Mouse (Mus musculus): ENCODE measurements at regions not wholly inside any gene's neighbourhood (a gene's known extent, or its start where the extent isn't known, plus 50 kb on each side); places are given as distances from the start of the nearest gene placed in this dataset.

DNA sequence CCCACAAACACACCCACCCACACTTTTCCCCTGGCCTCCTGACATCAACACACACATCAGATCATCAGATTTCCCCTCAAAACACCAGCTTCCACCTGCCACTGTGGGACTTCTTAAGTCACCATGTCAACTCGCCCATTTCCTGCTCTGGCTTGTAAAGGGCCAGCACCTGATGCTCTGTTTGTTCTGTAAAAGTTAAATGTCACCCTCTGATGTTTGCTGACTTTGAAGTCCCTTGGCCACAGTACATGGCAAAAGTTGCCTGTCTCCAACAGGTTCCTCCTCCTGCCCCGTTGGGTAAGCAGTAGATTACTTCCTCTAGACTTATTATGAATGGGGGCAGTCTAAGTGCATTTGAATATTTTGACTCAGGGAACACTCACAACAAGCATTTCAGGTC lies 611.3 kb downstream of the Zfp706 start:
- H3K4me3 ChIP-seq (replicated peaks; ENCODE audit: control insufficient read depth, low read depth, low read length) = no peak overlapping the region
- TF ChIP-seq CTCF (IDR thresholded peaks at IDR 0.05; ENCODE audit: control insufficient read depth, insufficient read depth, low read length) (no peak), POLR2A (IDR thresholded peaks at IDR 0.05; ENCODE audit: borderline replicate concordance, control insufficient read depth, low read depth, low read length) (no peak)
- WGBS = 7% methylated on average over 2 of the region's 2 CpGs
- peak overlapping the region; percentile 13; the same call in 1 of the 2 replicates for H3K27ac ChIP-seq (ENCODE audit: control insufficient read depth, insufficient read depth, low read depth, low read length, poor library complexity)
- no peaks in the 10 kb centered on the region; the same call in 1 of the 2 replicates for H3K4me1 ChIP-seq (ENCODE audit: control insufficient read depth, insufficient read depth, low read length)

DNA sequence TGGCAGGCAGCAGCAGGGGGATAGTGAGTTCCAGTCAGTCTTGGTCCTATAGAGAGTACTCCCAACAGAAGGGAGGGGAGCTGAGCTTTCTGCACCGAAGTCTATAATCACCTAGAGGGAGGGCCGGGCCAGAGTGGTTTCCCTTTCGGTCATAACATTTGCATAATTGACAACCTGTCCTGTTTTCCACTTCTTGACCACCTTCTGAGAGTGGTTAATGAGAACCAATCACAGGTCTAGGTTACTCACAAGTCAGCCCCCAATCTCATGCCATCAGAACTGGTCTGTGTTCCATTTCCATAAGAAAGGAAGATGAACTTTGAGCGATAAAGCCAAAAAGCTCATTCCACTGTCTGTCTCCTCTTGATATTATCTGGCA lies 611.9 kb downstream of the Zfp706 start:
- no peak for TF ChIP-seq CTCF (IDR thresholded peaks at IDR 0.05; ENCODE audit: control insufficient read depth, insufficient read depth, low read length)
- no peak for TF ChIP-seq POLR2A (IDR thresholded peaks at IDR 0.05; ENCODE audit: borderline replicate concordance, control insufficient read depth, low read depth, low read length)
- no peak overlapping the region for H3K27ac ChIP-seq (ENCODE audit: control insufficient read depth, insufficient read depth, low read depth, low read length, poor library complexity)
- 72% methylated on average over 4 of the region's 4 CpGs for WGBS

DNA sequence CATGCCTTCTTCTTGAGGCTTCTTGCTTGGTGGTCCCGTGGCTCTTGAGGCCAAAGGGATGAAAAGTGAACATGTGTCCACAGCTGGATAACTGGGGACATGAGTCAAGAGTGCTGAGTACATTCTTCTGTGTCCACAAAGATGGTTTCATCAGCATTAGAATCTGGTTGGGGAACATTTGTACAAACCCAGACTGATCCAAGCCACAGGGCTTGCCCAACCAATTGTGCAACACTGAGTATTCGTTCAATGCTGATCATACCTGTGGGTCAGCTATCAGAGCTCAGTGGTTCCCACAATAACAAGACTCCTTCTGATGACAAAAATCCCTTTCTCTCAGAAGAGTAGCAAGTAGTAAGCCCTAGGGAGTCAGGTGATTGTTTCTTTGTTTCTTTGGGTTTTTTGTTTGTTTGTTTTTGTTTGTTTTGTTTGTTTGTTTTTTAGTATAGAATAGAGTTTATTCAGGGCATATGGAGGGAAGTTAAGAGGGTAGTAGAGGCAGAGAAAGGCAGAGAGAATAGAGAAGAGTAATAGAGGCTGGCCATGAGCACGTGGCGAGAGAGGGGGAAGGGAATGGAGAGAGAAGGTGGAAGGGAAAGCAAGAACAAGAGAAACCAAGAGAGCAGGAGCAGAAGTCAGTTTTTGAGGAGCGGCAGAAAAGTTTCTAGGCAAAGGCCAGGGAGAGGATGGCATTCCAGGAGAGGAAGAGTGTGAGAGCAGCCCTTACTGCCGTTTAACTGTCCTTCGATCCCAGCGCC lies 612.5 kb downstream of the Zfp706 start:
- no peaks in the 10 kb centered on the region; the same call in 1 of the 2 replicates for H3K4me1 ChIP-seq (ENCODE audit: control insufficient read depth, insufficient read depth, low read length)
- TF ChIP-seq POLR2A (IDR thresholded peaks at IDR 0.05; ENCODE audit: borderline replicate concordance, control insufficient read depth, low read depth, low read length) (no peak), CTCF (IDR thresholded peaks at IDR 0.05; ENCODE audit: control insufficient read depth, insufficient read depth, low read length) (no peak)
- H3K4me3 ChIP-seq (replicated peaks; ENCODE audit: control insufficient read depth, low read depth, low read length) = no peak overlapping the region
- no peak overlapping the region for H3K27ac ChIP-seq (ENCODE audit: control insufficient read depth, insufficient read depth, low read depth, low read length, poor library complexity)
- 69% methylated on average over 8 of the region's 8 CpGs for WGBS

More for the DNA sequence above, 611.9 kb downstream of the Zfp706 start:
- Histone ChIP-seq H3K4me3 (replicated peaks; ENCODE audit: control insufficient read depth, low read depth, low read length) (no peak overlapping the region), H3K4me1 (ENCODE audit: control insufficient read depth, insufficient read depth, low read length) (no peaks in the 10 kb centered on the region; the same call in 1 of the 2 replicates)

DNA sequence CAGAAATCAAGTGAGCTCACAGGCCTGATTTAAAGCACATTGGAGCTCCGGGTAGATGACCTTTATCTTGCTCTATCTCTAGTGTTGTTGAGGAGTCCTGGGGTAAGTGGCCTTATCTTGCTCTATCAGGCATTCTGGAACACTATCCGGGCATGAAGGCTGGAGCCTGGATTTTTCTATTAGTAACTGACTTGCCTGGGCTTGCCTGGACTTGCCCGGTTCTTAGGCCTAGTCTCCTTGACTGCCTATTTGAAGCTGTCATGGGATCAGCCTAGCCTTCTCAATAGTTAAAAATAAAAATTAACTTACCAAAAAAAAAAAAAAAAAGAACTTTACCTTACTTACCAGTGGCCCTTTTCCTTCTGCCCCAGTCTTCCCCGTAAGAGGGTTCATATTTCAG lies 617.8 kb downstream of the Zfp706 start:
- TF ChIP-seq POLR2A (IDR thresholded peaks at IDR 0.05; ENCODE audit: borderline replicate concordance, control insufficient read depth, low read depth, low read length) = no peak
- TF ChIP-seq CTCF (IDR thresholded peaks at IDR 0.05; ENCODE audit: control insufficient read depth, insufficient read depth, low read length) = no peak
- no peaks in the 10 kb centered on the region; the same call in 1 of the 2 replicates for H3K4me1 ChIP-seq (ENCODE audit: control insufficient read depth, insufficient read depth, low read length)

DNA sequence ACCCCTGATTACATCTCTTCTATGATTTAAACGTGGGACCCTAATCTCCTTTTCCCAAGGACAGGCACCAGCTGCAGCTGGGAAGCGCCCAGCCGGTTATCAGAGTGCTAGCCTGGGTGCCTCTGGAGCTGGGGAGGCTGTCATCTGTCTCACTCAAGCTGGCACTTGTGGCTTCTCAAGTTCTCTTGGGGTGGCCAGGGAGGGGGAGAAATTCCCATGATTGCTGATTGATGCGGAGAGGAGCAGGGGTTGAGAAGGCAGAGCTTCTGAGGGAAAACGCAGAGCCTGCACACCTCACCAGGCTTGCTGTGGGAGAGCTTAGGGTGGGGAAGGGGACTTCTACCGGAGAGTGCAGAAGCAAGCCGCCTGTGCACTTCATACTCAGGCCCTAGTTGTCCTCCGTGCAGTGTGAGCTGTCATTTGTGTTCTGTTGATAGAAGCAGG lies 626.3 kb downstream of the Zfp706 start:
- Histone ChIP-seq H3K27ac (ENCODE audit: control insufficient read depth, insufficient read depth, low read depth, low read length, poor library complexity) (no peak overlapping the region), H3K4me1 (ENCODE audit: control insufficient read depth, insufficient read depth, low read length) (no peaks in the 10 kb centered on the region), H3K4me3 (replicated peaks; ENCODE audit: control insufficient read depth, low read depth, low read length) (no peak overlapping the region)
- WGBS = 44% methylated on average over 8 of the region's 8 CpGs
- TF ChIP-seq CTCF (IDR thresholded peaks at IDR 0.05; ENCODE audit: control insufficient read depth, insufficient read depth, low read length) = no peak
- no peak for TF ChIP-seq POLR2A (IDR thresholded peaks at IDR 0.05; ENCODE audit: borderline replicate concordance, control insufficient read depth, low read depth, low read length)

More for the DNA sequence above, 617.8 kb downstream of the Zfp706 start:
- WGBS = 72% methylated on average over 4 of the region's 4 CpGs
- Histone ChIP-seq H3K4me3 (replicated peaks; ENCODE audit: control insufficient read depth, low read depth, low read length) (no peak overlapping the region), H3K27ac (ENCODE audit: control insufficient read depth, insufficient read depth, low read depth, low read length, poor library complexity) (no peak overlapping the region)

DNA sequence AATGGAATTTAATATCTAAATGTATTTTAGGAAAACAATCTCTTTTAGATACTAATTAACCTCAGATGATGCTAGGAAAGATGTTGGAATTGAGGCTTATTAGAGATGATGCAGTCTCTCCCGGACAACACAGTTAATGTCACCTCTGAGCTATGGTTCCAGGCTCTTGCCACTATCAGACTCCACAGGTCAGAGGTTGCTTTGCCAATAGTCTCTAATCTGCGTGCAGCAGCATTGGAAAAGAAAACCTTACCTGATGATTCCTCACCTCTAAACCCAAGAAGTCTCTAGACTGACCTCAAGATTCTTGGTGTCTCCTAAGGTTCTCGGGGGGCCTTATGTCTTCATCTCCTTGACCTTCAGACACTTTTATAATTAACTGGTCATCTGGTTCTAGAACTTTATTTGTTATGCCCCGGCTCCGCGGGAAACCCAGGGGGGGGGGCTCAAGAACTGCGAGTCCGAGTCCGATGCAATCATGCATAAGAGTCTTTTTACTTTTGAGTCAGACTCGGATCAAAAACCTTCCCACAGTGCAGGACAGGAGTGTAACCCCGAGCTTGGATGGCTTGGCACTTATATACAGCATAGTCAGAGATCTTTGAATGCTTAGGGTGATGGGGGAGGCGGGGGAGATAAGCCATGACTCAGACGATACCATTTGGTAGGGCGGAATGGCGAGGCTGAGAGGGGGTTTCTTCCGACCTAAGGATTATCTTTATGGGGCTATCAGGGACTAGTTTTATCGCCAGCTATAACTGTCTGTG lies 626.9 kb downstream of the Zfp706 start:
- Histone ChIP-seq H3K4me3 (replicated peaks; ENCODE audit: control insufficient read depth, low read depth, low read length) (no peak overlapping the region), H3K4me1 (ENCODE audit: control insufficient read depth, insufficient read depth, low read length) (no peaks in the 10 kb centered on the region), H3K27ac (ENCODE audit: control insufficient read depth, insufficient read depth, low read depth, low read length, poor library complexity) (no peak overlapping the region)
- TF ChIP-seq CTCF (IDR thresholded peaks at IDR 0.05; ENCODE audit: control insufficient read depth, insufficient read depth, low read length) = no peak
- no peak for TF ChIP-seq POLR2A (IDR thresholded peaks at IDR 0.05; ENCODE audit: borderline replicate concordance, control insufficient read depth, low read depth, low read length)
- WGBS = 26% methylated on average over 17 of the region's 17 CpGs

DNA sequence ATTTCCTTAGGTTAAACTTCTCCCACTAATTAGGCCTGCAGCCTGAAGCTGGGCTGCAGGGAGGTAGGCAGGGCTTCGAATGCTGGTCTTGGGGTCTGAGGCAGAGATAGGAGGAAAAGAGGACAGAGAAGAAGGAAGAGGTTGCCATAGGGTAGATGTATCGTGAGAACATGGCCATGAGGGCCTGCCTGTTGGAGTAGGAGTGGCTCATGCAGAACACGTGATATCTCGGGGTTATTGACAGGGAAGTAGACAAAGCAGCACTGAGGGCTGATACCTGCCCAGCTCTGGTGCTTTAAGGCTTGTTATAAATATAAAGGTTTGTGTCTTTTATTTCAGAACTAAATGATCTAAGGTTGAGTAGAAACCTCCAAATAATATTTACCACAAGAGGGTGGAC lies 628.9 kb downstream of the Zfp706 start:
- no peak overlapping the region for H3K27ac ChIP-seq (ENCODE audit: control insufficient read depth, insufficient read depth, low read depth, low read length, poor library complexity)
- 67% methylated on average over 4 of the region's 4 CpGs for WGBS
- TF ChIP-seq CTCF (IDR thresholded peaks at IDR 0.05; ENCODE audit: control insufficient read depth, insufficient read depth, low read length) = no peak
- TF ChIP-seq POLR2A (IDR thresholded peaks at IDR 0.05; ENCODE audit: borderline replicate concordance, control insufficient read depth, low read depth, low read length) = no peak
- H3K4me1 ChIP-seq (ENCODE audit: control insufficient read depth, insufficient read depth, low read length) = no peaks in the 10 kb centered on the region
- no peak overlapping the region for H3K4me3 ChIP-seq (replicated peaks; ENCODE audit: control insufficient read depth, low read depth, low read length)

DNA sequence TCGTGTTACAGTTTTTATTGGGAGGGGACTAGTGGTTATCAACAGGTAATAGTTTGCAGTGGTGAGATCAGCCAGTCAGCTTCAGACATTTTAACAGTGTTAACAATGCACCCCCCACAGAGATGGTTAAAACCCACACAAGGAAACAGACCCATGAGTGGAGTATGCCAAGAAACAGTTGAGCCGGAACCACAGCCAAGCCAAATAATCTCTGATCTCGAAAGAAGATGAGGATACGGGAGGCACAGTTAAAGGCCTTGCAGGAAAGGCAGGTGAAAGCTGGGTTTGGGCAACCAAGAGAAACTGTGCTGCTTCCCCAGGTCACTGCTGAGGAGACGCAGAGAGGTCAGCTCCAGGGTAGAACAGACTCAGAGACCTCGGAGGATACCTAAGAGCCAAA lies 631.0 kb downstream of the Zfp706 start:
- no peak for TF ChIP-seq POLR2A (IDR thresholded peaks at IDR 0.05; ENCODE audit: borderline replicate concordance, control insufficient read depth, low read depth, low read length)
- TF ChIP-seq CTCF (IDR thresholded peaks at IDR 0.05; ENCODE audit: control insufficient read depth, insufficient read depth, low read length) = no peak

More for the DNA sequence above, 631.0 kb downstream of the Zfp706 start:
- no peaks in the 10 kb centered on the region for H3K4me1 ChIP-seq (ENCODE audit: control insufficient read depth, insufficient read depth, low read length)
- no peak overlapping the region for H3K27ac ChIP-seq (ENCODE audit: control insufficient read depth, insufficient read depth, low read depth, low read length, poor library complexity)
- H3K4me3 ChIP-seq (replicated peaks; ENCODE audit: control insufficient read depth, low read depth, low read length) = no peak overlapping the region
- WGBS = 65% methylated on average over 6 of the region's 6 CpGs

Data from bone marrow, adult 2 months (tissue).